Mouse (Mus musculus) testis, postnatal 10 days (tissue): Measurements from ENCODE around the gene Pus7.

Experiments used
- DNase-seq: peaks from one replicate; pipeline ENCODE4 v3.0.0; 2021; ENCODE audit warnings: low spot score

Pus7 gene

GRCm38 (mm10) chr5:23782931-23783877 lies at the start of gene Pus7:
Pus7 (minus strand) TSS chr5:23783711.
- peak; percentile 93 for DNase-seq

- DNase-seq: peak; percentile 64
Observed at GRCm38 (mm10) chr5:23830897-23831752, 47.6 kb upstream of the Pus7 start.

DNA sequence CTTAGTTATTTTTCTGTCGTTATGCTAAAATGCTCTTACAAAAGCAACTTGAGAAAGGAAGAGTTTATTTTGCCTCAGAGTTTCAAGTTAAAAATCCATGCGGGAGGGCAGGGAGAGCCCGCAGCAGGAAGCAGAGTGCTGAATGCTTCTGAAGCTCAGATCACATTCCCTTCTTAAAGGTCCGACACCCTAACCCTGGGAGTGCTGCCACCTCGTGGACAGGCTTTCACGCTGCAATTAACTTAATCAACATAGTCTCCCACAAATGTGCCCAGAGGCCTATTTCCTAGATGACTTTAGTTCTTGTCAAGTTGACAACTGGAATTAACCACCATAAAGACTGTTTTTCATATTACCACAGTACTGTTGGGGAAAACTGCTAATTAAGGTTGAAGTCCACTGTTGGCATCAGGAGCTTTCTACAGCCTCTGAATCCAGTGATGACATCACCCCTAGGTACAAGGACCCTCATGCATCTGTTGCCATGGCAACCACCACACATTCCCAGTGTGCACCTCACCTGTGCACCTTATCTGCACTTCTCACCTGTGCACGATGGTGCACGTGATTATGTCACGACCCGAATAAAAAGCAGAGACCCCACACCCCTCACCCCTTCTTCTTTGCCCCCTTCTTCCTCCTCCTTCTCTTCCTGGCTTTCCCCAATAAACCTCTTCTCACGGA lies 43.0 kb upstream of the Pus7 start:
- peak; percentile 85 for DNase-seq

- no peak for DNase-seq
Observed at GRCm38 (mm10) chr5:23824171-23824733, 40.7 kb upstream of the Pus7 start.

DNA sequence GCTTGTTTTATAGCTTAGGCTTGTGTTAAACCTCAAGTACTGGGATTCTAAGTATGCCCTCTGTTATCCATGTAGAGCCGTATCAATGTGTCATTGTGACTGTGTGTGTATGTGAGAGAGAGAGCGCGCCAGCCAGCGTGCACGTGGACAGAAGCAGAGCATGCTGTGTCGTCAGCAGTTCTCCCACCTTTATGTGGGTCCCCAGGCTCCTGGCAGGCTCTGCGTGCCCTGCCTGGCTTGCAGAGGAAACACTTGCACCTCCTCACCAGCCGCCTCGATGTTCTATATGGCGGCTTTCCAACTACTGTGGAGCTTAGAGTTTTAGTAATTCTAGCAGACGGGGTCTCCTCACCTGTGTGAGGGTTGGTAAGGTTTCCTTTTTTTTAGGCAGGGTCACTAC lies 38.8 kb upstream of the Pus7 start:
- DNase-seq: no peak

GRCm38 (mm10) chr5:23816681-23817080 lies 33.2 kb upstream of the Pus7 start:
- no peak for DNase-seq

- DNase-seq: no peak
Observed at GRCm38 (mm10) chr5:23814841-23815240, 31.3 kb upstream of the Pus7 start.

- DNase-seq: no peak
Observed at GRCm38 (mm10) chr5:23792726-23793125, 9.2 kb upstream of the Pus7 start.

GRCm38 (mm10) chr5:23789078-23789612 lies 5.6 kb upstream of the Pus7 start:
- no peak for DNase-seq

DNA sequence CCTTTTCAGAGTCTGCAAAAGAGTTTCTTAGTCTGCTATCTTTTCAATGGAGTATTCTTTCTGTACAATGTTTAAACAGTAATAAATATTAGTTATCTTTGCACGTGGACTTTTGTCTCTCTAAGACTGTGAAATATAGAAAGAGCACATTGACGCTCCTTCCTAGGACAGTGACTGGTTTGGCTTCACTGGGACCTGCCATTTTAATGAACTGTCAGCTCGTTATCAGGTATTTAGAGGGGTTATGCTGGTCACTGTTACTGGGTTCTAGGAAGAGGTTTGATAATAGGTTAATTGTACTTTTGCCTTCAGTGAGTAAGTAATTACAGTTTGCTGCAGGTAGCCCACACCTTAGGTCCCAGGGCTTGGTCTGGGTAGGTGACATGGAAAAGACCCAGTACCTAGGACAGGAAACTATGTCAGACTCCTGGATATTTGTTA lies 4.9 kb upstream of the Pus7 start:
- DNase-seq: no peak

GRCm38 (mm10) chr5:23787536-23788389 lies 4.3 kb upstream of the Pus7 start, which contains the start of gene Rint1:
Rint1 (plus strand) TSS chr5:23787711.
- peak; percentile 99 for DNase-seq

DNA sequence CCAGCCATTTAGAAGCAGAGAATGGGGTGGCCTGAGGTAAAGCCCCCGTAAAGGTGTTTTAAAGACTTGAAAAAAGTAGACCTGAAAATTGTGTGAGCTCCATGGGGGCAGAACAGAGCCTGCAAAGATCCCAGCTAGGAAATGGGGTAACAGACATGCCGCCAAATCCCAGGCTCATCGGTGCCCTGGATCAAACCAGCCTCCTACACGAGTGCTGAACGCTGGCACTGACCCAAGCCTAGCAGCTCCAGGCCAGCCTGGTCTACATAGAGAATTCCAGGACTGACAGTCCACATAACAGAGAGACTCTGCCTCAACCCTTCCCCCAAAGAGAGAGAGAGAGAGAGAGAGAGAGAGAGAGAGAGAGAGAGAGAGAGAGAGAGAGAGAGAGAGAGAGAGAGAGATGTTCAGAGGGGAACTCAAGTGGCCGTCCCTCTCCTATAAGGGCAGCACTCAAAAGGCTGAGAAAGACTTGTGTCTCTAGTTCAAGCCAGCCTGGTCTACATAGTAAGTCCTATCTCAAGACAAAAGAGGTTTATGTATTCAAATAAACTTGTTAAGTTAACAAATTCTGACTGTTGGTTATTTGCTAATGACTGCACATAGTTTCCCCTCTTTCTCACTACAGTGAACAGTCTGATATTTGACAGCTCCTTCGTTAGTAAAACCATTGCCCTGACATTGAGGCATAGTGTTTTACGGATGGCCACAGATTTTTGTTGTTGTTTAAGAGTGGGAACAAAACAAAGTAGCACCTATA lies 1.3 kb downstream of the Pus7 start:
- DNase-seq: peak; percentile 48

- DNase-seq: no peak
Observed at GRCm38 (mm10) chr5:23781172-23781571, 2.3 kb downstream of the Pus7 start.

DNA sequence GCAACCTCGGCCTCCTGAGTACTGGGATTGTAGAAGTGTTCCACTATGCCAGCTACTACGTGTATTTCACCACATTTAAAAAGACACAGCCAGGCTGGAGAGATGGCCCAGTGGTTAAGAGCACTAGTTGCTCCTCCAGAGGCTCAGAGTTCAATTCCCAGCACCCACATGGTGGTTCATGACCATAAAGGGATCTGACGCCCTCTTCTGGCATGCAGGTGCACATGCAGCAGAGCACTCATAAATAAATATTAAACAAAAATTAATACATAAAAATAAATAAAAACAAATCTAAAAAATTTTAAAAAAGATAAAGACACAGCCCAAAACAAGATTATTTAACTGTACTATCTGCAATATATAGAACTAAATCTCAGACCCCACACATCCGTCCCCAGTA lies 3.0 kb downstream of the Pus7 start:
- no peak for DNase-seq

DNA sequence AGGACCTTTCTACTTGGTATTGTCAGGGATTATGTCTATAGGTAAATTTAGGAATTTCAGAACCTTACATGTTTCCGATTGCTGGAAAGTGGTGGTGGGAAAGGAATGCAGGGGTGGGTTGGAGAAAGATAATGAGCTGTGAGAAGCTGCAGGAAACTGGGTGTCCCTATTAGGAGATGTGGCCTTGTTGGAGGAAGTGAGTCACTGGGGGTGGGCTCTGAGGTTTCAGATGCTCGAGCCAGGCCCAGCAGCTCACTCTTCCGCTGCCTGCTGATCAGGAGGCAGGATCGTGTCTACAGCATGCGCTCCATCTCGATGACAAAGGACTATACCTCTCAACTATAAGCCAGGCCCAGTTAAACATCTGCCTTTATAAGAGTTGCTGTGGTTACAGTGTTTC lies 9.3 kb downstream of the Pus7 start:
- DNase-seq: no peak

DNA sequence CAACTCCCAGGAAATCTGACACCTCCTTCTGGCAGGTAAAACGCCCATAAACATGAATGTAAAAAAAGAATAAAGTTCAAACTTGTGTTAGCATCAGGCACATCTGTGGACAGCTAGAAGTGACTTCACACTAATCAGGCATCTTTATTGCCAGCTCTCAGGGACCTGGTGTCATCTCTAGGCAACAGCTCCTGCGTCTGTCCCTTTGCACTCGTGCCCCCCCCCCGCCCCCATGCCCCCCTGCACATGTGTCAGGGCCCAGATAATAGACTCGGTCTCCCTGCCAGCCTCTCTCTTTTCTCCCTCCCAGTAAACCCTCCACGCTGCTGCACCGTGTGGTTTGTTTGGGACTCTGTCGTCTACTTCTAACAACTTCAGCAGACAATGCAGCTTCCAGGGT lies 12.4 kb downstream of the Pus7 start:
- no peak for DNase-seq

- no peak for DNase-seq
Observed at GRCm38 (mm10) chr5:23764557-23764956, 19.0 kb downstream of the Pus7 start.

- DNase-seq: no peak
Observed at GRCm38 (mm10) chr5:23762531-23762930, 21.0 kb downstream of the Pus7 start.

DNA sequence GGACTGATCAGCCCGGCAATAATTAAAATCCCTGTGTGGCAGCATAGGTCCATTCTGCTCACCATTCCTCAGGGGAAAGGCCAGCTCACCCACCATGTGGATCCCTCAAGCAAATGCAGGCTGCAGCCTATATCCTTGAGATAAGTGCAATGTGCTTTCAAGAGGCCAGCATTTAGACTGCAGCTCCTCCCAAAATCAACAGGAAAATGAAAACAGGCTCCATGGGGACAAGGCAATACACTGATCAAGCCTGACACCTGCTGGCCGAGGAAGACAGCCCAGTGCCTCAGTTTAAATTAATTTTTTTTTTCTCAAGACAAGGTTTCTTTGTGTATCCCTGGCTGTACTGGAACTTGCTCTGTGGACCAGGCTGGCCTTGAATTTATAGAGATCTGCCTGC lies 24.9 kb downstream of the Pus7 start:
- DNase-seq: peak; percentile 76

- no peak for DNase-seq
Observed at GRCm38 (mm10) chr5:23756368-23756767, 27.1 kb downstream of the Pus7 start.
